Mouse (Mus musculus) brain, embryonic 14.5 days (tissue): ENCODE results near the gene Sec24c.

Source experiments
- CTCF ChIP-seq: fragments of 200-500 bp; IDR thresholded peaks from 2 replicates; pipeline ENCODE4 v1.5.1; 2012; ENCODE audit warnings: inconsistent platforms, mild to moderate bottlenecking, moderate library complexity, borderline replicate concordance; ENCODE audit not compliant: insufficient read depth, insufficient read length; ENCODE audit errors: extremely low read depth
- POLR2A ChIP-seq: fragments of 200-500 bp; IDR thresholded peaks from 2 replicates; pipeline ENCODE4 v1.6.1; 2012; ENCODE audit warnings: mild to moderate bottlenecking, inconsistent platforms, borderline replicate concordance; ENCODE audit not compliant: poor library complexity, insufficient read depth, insufficient read length, severe bottlenecking; ENCODE audit errors: extremely low read depth

- TF ChIP-seq CTCF: no peak
- no peak for TF ChIP-seq POLR2A
Observed at GRCm38 (mm10) chr14:20719767-20720166, 45.7 kb downstream of the Sec24c start.
